Mouse (Mus musculus): Measurements from ENCODE around the gene Oat. TPM values are rescaled to one million over a fixed set of nuclear protein-coding genes. Genes with fewer than 3 reads are reported as not detected.

Gene Oat
- polyA plus RNA-seq, 1 experiment from 2014 or later, result 139 TPM

- no peaks in the 10 kb centered on the region for H3K9me3 ChIP-seq (replicated peaks; ENCODE audit: low read length)
- no peak overlapping the region for H3K27ac ChIP-seq
- no peak for TF ChIP-seq CTCF (IDR thresholded peaks at IDR 0.05; ENCODE audit: low read depth)
- no peak overlapping the region for H3K4me3 ChIP-seq (replicated peaks; ENCODE audit: low read depth, low read length)
- 87% methylated on average over 3 of the region's 3 CpGs for WGBS
- ATAC-seq (replicated peaks; ENCODE audit: low FRiP score, low read depth), result no peak
- H3K9ac ChIP-seq (ENCODE audit: low read depth, low read length), result no peak overlapping the region
- DNase-seq (ENCODE audit: low spot score), result no peak
- H3K27me3 ChIP-seq (ENCODE audit: insufficient read depth, low read length), result peaks cover 51% of the 10 kb centered on the region
- peaks cover 12% of the 10 kb centered on the region; the same call in 1 of the 2 replicates for H3K4me1 ChIP-seq (replicated peaks; ENCODE audit: insufficient read depth, low read length)
- no peaks in the 10 kb centered on the region for H3K36me3 ChIP-seq (ENCODE audit: insufficient read depth, low read length)
- no peak overlapping the region for H3K4me2 ChIP-seq (ENCODE audit: low read length)
Measured at GRCm38 (mm10) chr7:132595787-132596186, 19.6 kb upstream of the Oat start.

- no peak overlapping the region for H3K4me2 ChIP-seq (ENCODE audit: low read length)
- DNase-seq (ENCODE audit: low spot score), result no peak
- H3K9ac ChIP-seq (ENCODE audit: low read depth, low read length), result no peak overlapping the region
- H3K27ac ChIP-seq, result no peak overlapping the region
- peaks cover 37% of the 10 kb centered on the region for H3K27me3 ChIP-seq (ENCODE audit: insufficient read depth, low read length)
- 83% methylated on average over 2 of the region's 2 CpGs for WGBS
- ATAC-seq (replicated peaks; ENCODE audit: low FRiP score, low read depth), result no peak
- no peaks in the 10 kb centered on the region for H3K36me3 ChIP-seq (ENCODE audit: insufficient read depth, low read length)
- H3K4me3 ChIP-seq (replicated peaks; ENCODE audit: low read depth, low read length), result no peak overlapping the region
- H3K4me1 ChIP-seq (replicated peaks; ENCODE audit: insufficient read depth, low read length), result peaks cover 7% of the 10 kb centered on the region; the same call in 1 of the 2 replicates
- TF ChIP-seq CTCF (IDR thresholded peaks at IDR 0.05; ENCODE audit: low read depth), result no peak
- H3K9me3 ChIP-seq (replicated peaks; ENCODE audit: low read length), result no peaks in the 10 kb centered on the region
Measured at GRCm38 (mm10) chr7:132594325-132594724, 18.1 kb upstream of the Oat start.

DNA sequence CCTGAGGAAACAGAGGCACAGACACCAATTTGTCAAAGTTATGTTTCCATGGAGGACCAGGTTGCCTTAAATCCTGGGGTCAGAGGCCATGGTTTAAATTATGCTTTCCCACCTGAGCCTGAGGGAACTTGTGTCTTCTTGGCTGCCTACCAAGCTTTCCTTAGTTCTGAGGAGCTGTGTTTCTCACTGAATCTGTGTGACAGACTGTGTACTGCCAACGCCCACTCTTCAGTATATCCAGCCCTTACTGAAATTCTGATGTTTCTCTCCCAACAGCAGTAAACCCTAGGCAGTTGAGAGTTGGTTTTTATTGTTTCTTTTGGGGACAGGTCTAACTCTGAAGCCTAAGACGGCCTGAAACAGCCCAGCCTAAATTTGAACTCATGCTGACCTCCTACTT, 17.6 kb upstream of the Oat start:
- WGBS, result 54% methylated on average over 2 of the region's 2 CpGs
- Histone ChIP-seq H3K27me3 (ENCODE audit: insufficient read depth, low read length) (peaks cover 32% of the 10 kb centered on the region), H3K9ac (ENCODE audit: low read depth, low read length) (no peak overlapping the region), H3K4me2 (ENCODE audit: low read length) (no peak overlapping the region), H3K27ac (no peak overlapping the region), H3K36me3 (ENCODE audit: insufficient read depth, low read length) (no peaks in the 10 kb centered on the region), H3K4me3 (replicated peaks; ENCODE audit: low read depth, low read length) (no peak overlapping the region), H3K9me3 (replicated peaks; ENCODE audit: low read length) (no peaks in the 10 kb centered on the region), H3K4me1 (replicated peaks; ENCODE audit: insufficient read depth, low read length) (peaks cover 7% of the 10 kb centered on the region; the same call in 1 of the 2 replicates)
- ATAC-seq (replicated peaks; ENCODE audit: low FRiP score, low read depth) (no peak), DNase-seq (ENCODE audit: low spot score) (no peak)
- no peak for TF ChIP-seq CTCF (IDR thresholded peaks at IDR 0.05; ENCODE audit: low read depth)

- H3K36me3 ChIP-seq (ENCODE audit: insufficient read depth, low read length), result no peaks in the 10 kb centered on the region
- no peaks in the 10 kb centered on the region for H3K9me3 ChIP-seq (replicated peaks; ENCODE audit: low read length)
- WGBS, result 66% methylated on average over 5 of the region's 5 CpGs
- H3K27ac ChIP-seq, result no peak overlapping the region
- no peak overlapping the region for H3K9ac ChIP-seq (ENCODE audit: low read depth, low read length)
- no peak for TF ChIP-seq CTCF (IDR thresholded peaks at IDR 0.05; ENCODE audit: low read depth)
- no peak overlapping the region for H3K4me3 ChIP-seq (replicated peaks; ENCODE audit: low read depth, low read length)
- no peak overlapping the region for H3K4me2 ChIP-seq (ENCODE audit: low read length)
- H3K4me1 ChIP-seq (replicated peaks; ENCODE audit: insufficient read depth, low read length), result no peaks in the 10 kb centered on the region
- H3K27me3 ChIP-seq (ENCODE audit: insufficient read depth, low read length), result no peaks in the 10 kb centered on the region
- no peak for ATAC-seq (replicated peaks; ENCODE audit: low FRiP score, low read depth)
- no peak for DNase-seq (ENCODE audit: low spot score)
Measured at GRCm38 (mm10) chr7:132589610-132590009, 13.4 kb upstream of the Oat start.

GRCm38 (mm10) chr7:132587167-132587566, 11.0 kb upstream of the Oat start:
- 65% methylated on average over 5 of the region's 5 CpGs for WGBS
- DNase-seq (ENCODE audit: low spot score) (no peak), ATAC-seq (replicated peaks; ENCODE audit: low FRiP score, low read depth) (no peak)
- no peak overlapping the region for H3K9ac ChIP-seq (ENCODE audit: low read depth, low read length)
- H3K4me1 ChIP-seq (replicated peaks; ENCODE audit: insufficient read depth, low read length), result no peaks in the 10 kb centered on the region
- no peak for TF ChIP-seq CTCF (IDR thresholded peaks at IDR 0.05; ENCODE audit: low read depth)
- H3K27ac ChIP-seq, result no peak overlapping the region
- no peaks in the 10 kb centered on the region for H3K27me3 ChIP-seq (ENCODE audit: insufficient read depth, low read length)
- no peaks in the 10 kb centered on the region for H3K36me3 ChIP-seq (ENCODE audit: insufficient read depth, low read length)
- H3K4me3 ChIP-seq (replicated peaks; ENCODE audit: low read depth, low read length), result no peak overlapping the region
- no peaks in the 10 kb centered on the region for H3K9me3 ChIP-seq (replicated peaks; ENCODE audit: low read length)
- no peak overlapping the region for H3K4me2 ChIP-seq (ENCODE audit: low read length)

GRCm38 (mm10) chr7:132585695-132586491, 9.7 kb upstream of the Oat start:
- no peaks in the 10 kb centered on the region for H3K4me1 ChIP-seq (replicated peaks; ENCODE audit: insufficient read depth, low read length)
- no peaks in the 10 kb centered on the region for H3K9me3 ChIP-seq (replicated peaks; ENCODE audit: low read length)
- no peak overlapping the region for H3K4me2 ChIP-seq (ENCODE audit: low read length)
- H3K9ac ChIP-seq (ENCODE audit: low read depth, low read length), result no peak overlapping the region
- TF ChIP-seq CTCF (IDR thresholded peaks at IDR 0.05; ENCODE audit: low read depth), result no peak
- H3K36me3 ChIP-seq (ENCODE audit: insufficient read depth, low read length), result no peaks in the 10 kb centered on the region
- no peak overlapping the region for H3K4me3 ChIP-seq (replicated peaks; ENCODE audit: low read depth, low read length)
- no peak for ATAC-seq (replicated peaks; ENCODE audit: low FRiP score, low read depth)
- no peaks in the 10 kb centered on the region for H3K27me3 ChIP-seq (ENCODE audit: insufficient read depth, low read length)
- WGBS, result 53% methylated on average over 3 of the region's 3 CpGs
- no peak for DNase-seq (ENCODE audit: low spot score)
- no peak overlapping the region for H3K27ac ChIP-seq
